In the genomic region with DNA sequence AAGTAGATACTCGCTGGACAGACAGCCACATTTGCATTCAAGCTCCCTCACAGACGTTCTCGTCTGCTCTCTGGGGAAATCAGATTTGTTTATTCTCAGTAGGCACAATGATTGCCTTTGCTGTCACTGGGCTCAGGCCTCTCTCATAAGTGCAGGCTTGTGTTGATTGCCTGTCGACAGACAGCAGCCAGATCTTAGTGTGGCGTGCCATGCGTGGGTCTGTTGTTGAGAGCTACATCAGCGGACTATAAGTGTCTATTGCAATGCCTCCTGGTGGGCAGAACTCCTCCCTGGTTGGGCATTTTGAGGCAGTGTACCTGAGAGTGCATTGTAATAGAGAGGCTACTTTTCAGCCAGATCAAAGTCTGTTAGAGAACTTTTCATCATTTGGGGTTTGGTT, we compare ENCODE assay signal across 24 mouse cellular contexts.
DNase-seq lines count a peak whose midpoint lies in the region; ATAC-seq and TF ChIP-seq lines count a peak whose summit lies in the region.
"Had no signal": no experiment of that assay in that cellular context is flagged by ENCODE, and none has a peak within 500 bp of the region (broad histone marks: within the 10 kb centered on the region; RNA-seq: fewer than 3 reads in every experiment).

No protein-coding gene starts in this region.

- WGBS in heart, embryonic 12.5 days: 14% methylated on average over 7 of the region's 7 CpGs
- WGBS in lung, postnatal 0 days: 23% methylated on average over 7 of the region's 7 CpGs
- 17% methylated on average over 7 of the region's 7 CpGs for WGBS in heart, embryonic 15.5 days
- WGBS in hindbrain, embryonic 12.5 days: 56% methylated on average over 7 of the region's 7 CpGs

- H3K4me3 ChIP-seq in heart, embryonic 12.5 days: no peak overlapping the region
- H3K4me3 ChIP-seq in lung, postnatal 0 days (ENCODE audit: low read depth, low read length): no peak overlapping the region
- no peak overlapping the region for H3K4me3 ChIP-seq in heart, embryonic 15.5 days
- no peak overlapping the region for H3K4me3 ChIP-seq in hindbrain, embryonic 12.5 days
- H3K4me3 ChIP-seq: erythroblast, embryonic 14.5 days; hindbrain, embryonic 10.5 days; kidney, embryonic 15.5 days; layer of hippocampus, adult 2 months; limb, embryonic 12.5 days; liver, embryonic 15.5 days had no signal

- no peak for TF ChIP-seq EP300 in lung, postnatal 0 days (IDR thresholded peaks at IDR 0.05)

- peak; percentile 80 for ATAC-seq in heart, embryonic 12.5 days (ENCODE audit: insufficient number of reproducible peaks, low FRiP score)
- ATAC-seq in lung, postnatal 0 days: no peak
- peak; percentile 89 for ATAC-seq in heart, embryonic 15.5 days (replicated peaks; ENCODE audit: insufficient number of reproducible peaks, insufficient read depth, low FRiP score, low read depth)
- no peak for ATAC-seq in hindbrain, embryonic 12.5 days (ENCODE audit: low FRiP score)
- ATAC-seq: CD4-positive, CD25-positive, alpha-beta regulatory T cell, adult 4 months; forebrain, embryonic 16.5 days; hindbrain, embryonic 16.5 days had no signal

- no peak for DNase-seq in heart, adult 8-10 months (ENCODE audit: low spot score)
- DNase-seq in lung, postnatal 10 days: peak; percentile 7
- no peak for DNase-seq in lung, postnatal 0 days (ENCODE audit: low spot score)
- DNase-seq in heart, postnatal 4 days: peak; percentile 27
- DNase-seq: adrenal gland, postnatal 25 days; cerebellum, adult 11-12 months; cerebellum, adult 9-11 months; kidney, adult 18-20 months; kidney, postnatal 25 days; midbrain, embryonic 14.5 days; thymus, adult 2 months; thymus, postnatal 36 days had no signal

- H3K27ac ChIP-seq in heart, embryonic 12.5 days (ENCODE audit: poor library complexity, severe bottlenecking): peak overlapping the region; percentile 60
- no peak overlapping the region for H3K27ac ChIP-seq in lung, postnatal 0 days (ENCODE audit: low read length)
- peak overlapping the region; percentile 73 for H3K27ac ChIP-seq in heart, embryonic 15.5 days
- no peak overlapping the region for H3K27ac ChIP-seq in hindbrain, embryonic 12.5 days
- H3K27ac ChIP-seq: hindbrain, embryonic 10.5 days; kidney, embryonic 15.5 days; layer of hippocampus, adult 2 months; limb, embryonic 12.5 days; liver, embryonic 15.5 days had no signal

- H3K27me3 ChIP-seq in heart, embryonic 12.5 days (replicated peaks): no peaks in the 10 kb centered on the region
- H3K27me3 ChIP-seq in lung, postnatal 0 days (replicated peaks; ENCODE audit: insufficient read depth, low read length): no peaks in the 10 kb centered on the region
- no peaks in the 10 kb centered on the region for H3K27me3 ChIP-seq in heart, embryonic 15.5 days
- no peaks in the 10 kb centered on the region for H3K27me3 ChIP-seq in hindbrain, embryonic 12.5 days
- H3K27me3 ChIP-seq: kidney, embryonic 15.5 days; limb, embryonic 12.5 days; liver, embryonic 15.5 days had no signal

- no peak overlapping the region for H3K4me2 ChIP-seq in heart, embryonic 12.5 days
- H3K4me2 ChIP-seq in lung, postnatal 0 days (replicated peaks; ENCODE audit: low read depth, low read length): no peak overlapping the region
- H3K4me2 ChIP-seq in heart, embryonic 15.5 days: no peak overlapping the region
- no peak overlapping the region for H3K4me2 ChIP-seq in hindbrain, embryonic 12.5 days (replicated peaks)
- H3K4me2 ChIP-seq: kidney, embryonic 15.5 days; limb, embryonic 12.5 days; liver, embryonic 15.5 days had no signal

- peaks cover 3% of the 10 kb centered on the region; the same call in 1 of the 2 replicates for H3K4me1 ChIP-seq in heart, embryonic 12.5 days (replicated peaks)
- H3K4me1 ChIP-seq in lung, postnatal 0 days (ENCODE audit: insufficient read depth, low read depth, low read length): no peaks in the 10 kb centered on the region
- peaks cover 5% of the 10 kb centered on the region; the same call in 1 of the 2 replicates for H3K4me1 ChIP-seq in heart, embryonic 15.5 days (replicated peaks)
- H3K4me1 ChIP-seq in hindbrain, embryonic 12.5 days: no peaks in the 10 kb centered on the region
- H3K4me1 ChIP-seq: hindbrain, embryonic 10.5 days; kidney, embryonic 15.5 days; limb, embryonic 12.5 days; liver, embryonic 15.5 days had no signal

- TF ChIP-seq CTCF in lung, postnatal 0 days (IDR thresholded peaks at IDR 0.05): no peak

- no peak overlapping the region for H3K9ac ChIP-seq in heart, embryonic 12.5 days
- H3K9ac ChIP-seq in lung, postnatal 0 days (replicated peaks; ENCODE audit: low read depth): no peak overlapping the region
- H3K9ac ChIP-seq in heart, embryonic 15.5 days: no peak overlapping the region
- no peak overlapping the region for H3K9ac ChIP-seq in hindbrain, embryonic 12.5 days
- H3K9ac ChIP-seq: kidney, embryonic 15.5 days; limb, embryonic 12.5 days; liver, embryonic 15.5 days had no signal

- H3K36me3 ChIP-seq in heart, embryonic 12.5 days: no peaks in the 10 kb centered on the region
- no peaks in the 10 kb centered on the region for H3K36me3 ChIP-seq in lung, postnatal 0 days (ENCODE audit: insufficient read depth, low read length)
- no peaks in the 10 kb centered on the region for H3K36me3 ChIP-seq in heart, embryonic 15.5 days
- no peaks in the 10 kb centered on the region for H3K36me3 ChIP-seq in hindbrain, embryonic 12.5 days
- H3K36me3 ChIP-seq: hindbrain, embryonic 10.5 days; kidney, embryonic 15.5 days; limb, embryonic 12.5 days; liver, embryonic 15.5 days had no signal

- H3K9me3 ChIP-seq in heart, embryonic 12.5 days (replicated peaks): no peaks in the 10 kb centered on the region; the same call in 1 of the 2 replicates
- H3K9me3 ChIP-seq in lung, postnatal 0 days (ENCODE audit: low read length): no peaks in the 10 kb centered on the region
- H3K9me3 ChIP-seq in heart, embryonic 15.5 days (replicated peaks): no peaks in the 10 kb centered on the region
- no peaks in the 10 kb centered on the region for H3K9me3 ChIP-seq in hindbrain, embryonic 12.5 days (replicated peaks)
- H3K9me3 ChIP-seq: hindbrain, embryonic 10.5 days; kidney, embryonic 15.5 days; limb, embryonic 12.5 days; liver, embryonic 15.5 days had no signal

Comparison
In these comparisons a context has a peak if more than half of its experiments do, and no peak if none do; other contexts are left out.
1. DNase-seq: peak in lung, postnatal 10 days (single experiment) and heart, postnatal 4 days (single experiment); none in heart, adult 8-10 months (single experiment) and lung, postnatal 0 days (single experiment).
2. ATAC-seq: peak in heart, embryonic 12.5 days (single experiment) and heart, embryonic 15.5 days (single experiment); none in lung, postnatal 0 days (single experiment) and hindbrain, embryonic 12.5 days (single experiment).
3. H3K27ac ChIP-seq: peak in heart, embryonic 12.5 days (single experiment) and heart, embryonic 15.5 days (single experiment); none in lung, postnatal 0 days (single experiment) and hindbrain, embryonic 12.5 days (single experiment).